Mouse (Mus musculus): Measurements from ENCODE around the gene Hlf. TPM values are rescaled to one million over a fixed set of nuclear protein-coding genes. Genes with fewer than 3 reads are reported as not detected.

Gene Hlf
- 1.8 and 2.1 TPM in 2 replicates for polyA plus RNA-seq (2015; fragmentation: Nextera tagmentation; extraction: Ambion mirVana)

DNA sequence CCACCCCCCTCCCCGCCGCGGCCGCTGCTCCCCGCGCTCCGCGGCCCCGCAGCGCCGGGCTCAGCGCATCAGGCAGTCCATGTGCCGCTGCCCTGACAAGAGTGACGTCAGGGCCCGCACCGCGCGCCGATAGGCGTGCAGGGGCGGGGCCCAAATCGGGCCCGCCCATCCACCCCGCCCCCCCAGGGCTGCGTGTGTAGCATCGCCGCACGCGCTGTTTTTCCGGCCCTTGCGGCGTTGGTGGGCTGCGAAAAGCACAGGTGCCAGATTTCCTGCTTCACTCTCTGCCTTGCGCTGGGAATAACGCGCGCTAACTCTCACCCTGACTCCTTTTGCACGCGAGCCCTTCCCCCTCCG, at the start of gene Hlf:
Gene Hlf (minus strand): TSS at position 79 of the 357 bp plus-strand sequence.
- H3K27me3 ChIP-seq (replicated peaks; ENCODE audit: insufficient read depth, low read length), result peaks cover 9% of the 10 kb centered on the region; the same call in 1 of the 2 replicates
- ATAC-seq (peak; percentile 99), DNase-seq (ENCODE audit: low spot score) (peak; percentile 86)
- WGBS, result 0% methylated on average over 23 of the region's 40 CpGs
- H3K27ac ChIP-seq (ENCODE audit: low read length), result no peak within 1 kb of the TSS
- H3K4me1 ChIP-seq (ENCODE audit: insufficient read depth, low read depth, low read length), result peaks cover 15% of the 10 kb centered on the region; the same call in 1 of the 2 replicates
- H3K36me3 ChIP-seq (ENCODE audit: insufficient read depth, low read length), result no peaks in the 10 kb centered on the region
- H3K9ac ChIP-seq (replicated peaks; ENCODE audit: low read depth), result peak within 1 kb of the TSS; percentile 26; the same call in 1 of the 2 replicates
- no peaks in the 10 kb centered on the region for H3K9me3 ChIP-seq (ENCODE audit: low read length)
- peak within 1 kb of the TSS; percentile 82 for H3K4me2 ChIP-seq (replicated peaks; ENCODE audit: low read depth, low read length)
- H3K4me3 ChIP-seq (ENCODE audit: low read depth, low read length), result peak within 1 kb of the TSS; percentile 43
- TF ChIP-seq EP300 (IDR thresholded peaks at IDR 0.05), result no peak

DNA sequence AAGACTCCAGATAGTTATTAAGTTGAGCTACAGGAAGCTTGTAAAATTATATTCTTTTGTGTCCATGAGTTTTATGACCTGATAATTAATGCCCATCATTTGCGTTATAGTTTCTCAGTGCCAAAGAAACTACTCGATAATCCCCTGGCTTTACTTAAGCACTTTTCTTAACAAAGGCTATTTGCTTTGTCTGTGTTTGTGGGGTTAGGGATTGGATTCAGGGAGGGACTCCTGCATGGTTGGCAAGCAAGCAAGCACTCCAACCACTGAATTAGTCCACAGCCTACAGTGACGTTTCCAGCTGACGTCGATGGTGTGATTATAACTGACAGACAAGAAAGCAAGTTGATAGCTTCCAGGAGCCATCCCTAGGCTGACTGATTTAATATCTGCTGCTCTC, 48.1 kb upstream of the Hlf start:
- Histone ChIP-seq H3K36me3 (ENCODE audit: insufficient read depth, low read length) (no peaks in the 10 kb centered on the region), H3K4me2 (replicated peaks; ENCODE audit: low read depth, low read length) (no peak overlapping the region), H3K4me3 (ENCODE audit: low read depth, low read length) (no peak overlapping the region), H3K9ac (replicated peaks; ENCODE audit: low read depth) (no peak overlapping the region), H3K27me3 (replicated peaks; ENCODE audit: insufficient read depth, low read length) (no peaks in the 10 kb centered on the region), H3K27ac (ENCODE audit: low read length) (no peak overlapping the region), H3K4me1 (ENCODE audit: insufficient read depth, low read depth, low read length) (no peaks in the 10 kb centered on the region), H3K9me3 (ENCODE audit: low read length) (no peaks in the 10 kb centered on the region)
- no peak for ATAC-seq
- DNase-seq (ENCODE audit: low spot score), result no peak
- 51% methylated on average over 5 of the region's 5 CpGs for WGBS
- TF ChIP-seq EP300 (IDR thresholded peaks at IDR 0.05) (no peak), CTCF (IDR thresholded peaks at IDR 0.05) (no peak)

DNA sequence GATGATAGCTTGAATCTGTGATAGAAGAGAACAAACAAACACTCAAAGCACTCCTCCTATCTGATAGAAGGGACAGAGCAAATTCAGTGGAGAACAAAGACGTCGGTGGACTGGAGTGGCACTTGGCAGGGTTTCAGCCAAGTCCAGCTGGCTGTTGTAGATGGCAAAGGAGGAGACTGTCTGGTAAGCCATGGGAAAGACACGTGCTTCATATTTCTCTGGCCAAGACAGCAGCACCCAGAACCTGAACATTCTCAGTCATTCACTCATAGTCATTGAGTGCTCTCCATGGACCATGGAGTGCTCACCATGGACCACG, 34.5 kb upstream of the Hlf start:
- Histone ChIP-seq H3K4me3 (ENCODE audit: low read depth, low read length) (no peak overlapping the region), H3K27ac (ENCODE audit: low read length) (no peak overlapping the region), H3K36me3 (ENCODE audit: insufficient read depth, low read length) (no peaks in the 10 kb centered on the region), H3K4me2 (replicated peaks; ENCODE audit: low read depth, low read length) (no peak overlapping the region), H3K27me3 (replicated peaks; ENCODE audit: insufficient read depth, low read length) (no peaks in the 10 kb centered on the region), H3K9me3 (ENCODE audit: low read length) (no peaks in the 10 kb centered on the region), H3K4me1 (ENCODE audit: insufficient read depth, low read depth, low read length) (no peaks in the 10 kb centered on the region), H3K9ac (replicated peaks; ENCODE audit: low read depth) (no peak overlapping the region)
- 42% methylated on average over 4 of the region's 4 CpGs for WGBS
- no peak for TF ChIP-seq CTCF (IDR thresholded peaks at IDR 0.05)
- no peak for TF ChIP-seq EP300 (IDR thresholded peaks at IDR 0.05)
- ATAC-seq (no peak), DNase-seq (ENCODE audit: low spot score) (no peak)

DNA sequence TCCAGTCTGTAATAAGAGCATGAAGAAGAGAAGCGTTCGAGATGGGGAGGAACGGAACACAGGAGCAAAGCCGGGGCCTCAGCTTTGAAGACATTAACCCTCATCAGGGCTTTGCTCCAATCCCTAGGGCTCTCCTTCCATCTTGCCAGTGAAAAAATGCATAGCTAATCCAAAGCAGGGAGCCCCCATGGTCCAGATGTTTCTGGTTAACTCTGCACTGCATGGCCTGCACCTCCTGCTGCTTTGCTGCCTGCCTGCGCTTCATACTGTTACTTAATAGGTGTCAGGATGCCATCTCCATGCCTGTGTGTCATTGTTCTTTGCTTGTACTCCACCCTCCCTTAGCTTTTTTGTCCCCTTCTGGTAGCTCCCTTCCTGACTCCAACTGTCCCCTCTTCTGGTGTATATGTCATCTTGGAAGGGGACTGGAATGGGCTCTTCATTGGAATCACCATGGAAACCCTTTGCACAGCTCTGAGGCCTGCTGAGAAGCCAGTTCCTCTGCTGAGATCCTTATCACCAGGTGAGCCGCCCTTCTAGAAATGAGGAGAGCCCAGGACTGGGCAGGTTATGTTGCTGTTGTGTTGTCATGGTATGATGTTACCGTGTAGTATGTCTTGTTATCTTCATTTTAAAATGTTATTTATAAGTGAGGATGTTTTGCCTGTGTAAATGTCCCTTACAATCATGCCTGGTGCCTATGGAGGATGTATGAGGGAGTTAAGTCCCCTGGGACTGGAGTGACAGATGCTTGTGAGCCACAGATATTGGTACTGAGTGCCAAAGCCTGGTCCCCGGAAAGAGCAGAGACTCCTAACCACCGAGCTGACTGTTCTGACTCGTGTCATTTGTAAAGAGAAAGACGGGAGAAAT, 33.9 kb upstream of the Hlf start:
- no peaks in the 10 kb centered on the region for H3K9me3 ChIP-seq (ENCODE audit: low read length)
- no peak for DNase-seq (ENCODE audit: low spot score)
- 59% methylated on average over 11 of the region's 11 CpGs for WGBS
- H3K27me3 ChIP-seq (replicated peaks; ENCODE audit: insufficient read depth, low read length), result no peaks in the 10 kb centered on the region
- H3K4me1 ChIP-seq (ENCODE audit: insufficient read depth, low read depth, low read length), result no peaks in the 10 kb centered on the region
- ATAC-seq, result no peak
- H3K36me3 ChIP-seq (ENCODE audit: insufficient read depth, low read length), result no peaks in the 10 kb centered on the region
- no peak overlapping the region for H3K4me2 ChIP-seq (replicated peaks; ENCODE audit: low read depth, low read length)
- no peak overlapping the region for H3K9ac ChIP-seq (replicated peaks; ENCODE audit: low read depth)
- TF ChIP-seq CTCF (IDR thresholded peaks at IDR 0.05) (no peak), EP300 (IDR thresholded peaks at IDR 0.05) (no peak)
- no peak overlapping the region for H3K4me3 ChIP-seq (ENCODE audit: low read depth, low read length)
- H3K27ac ChIP-seq (ENCODE audit: low read length), result no peak overlapping the region

DNA sequence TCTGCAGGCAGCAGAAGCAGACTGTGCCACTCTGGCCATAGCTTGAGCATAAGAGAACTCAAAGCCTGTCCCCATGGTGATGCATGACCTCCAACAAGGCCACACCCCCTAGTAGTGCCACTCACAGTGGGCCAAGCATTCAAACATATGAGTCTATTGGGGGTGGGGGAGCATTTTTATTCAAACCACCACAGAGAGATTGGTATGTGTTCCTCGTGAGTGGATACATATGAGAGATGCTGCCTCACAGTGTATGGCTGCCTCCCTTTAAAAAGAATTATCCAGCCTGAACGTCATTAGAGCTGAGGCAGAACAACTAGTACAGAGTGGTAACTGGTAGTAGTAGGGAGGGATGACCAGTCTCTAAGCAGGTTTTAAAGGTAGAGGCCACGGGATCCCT, 33.2 kb upstream of the Hlf start:
- Histone ChIP-seq H3K27ac (ENCODE audit: low read length) (no peak overlapping the region), H3K9ac (replicated peaks; ENCODE audit: low read depth) (no peak overlapping the region), H3K4me1 (ENCODE audit: insufficient read depth, low read depth, low read length) (no peaks in the 10 kb centered on the region), H3K9me3 (ENCODE audit: low read length) (no peaks in the 10 kb centered on the region), H3K4me2 (replicated peaks; ENCODE audit: low read depth, low read length) (no peak overlapping the region), H3K4me3 (ENCODE audit: low read depth, low read length) (no peak overlapping the region), H3K36me3 (ENCODE audit: insufficient read depth, low read length) (no peaks in the 10 kb centered on the region), H3K27me3 (replicated peaks; ENCODE audit: insufficient read depth, low read length) (no peaks in the 10 kb centered on the region)
- no peak for TF ChIP-seq EP300 (IDR thresholded peaks at IDR 0.05)
- ATAC-seq, result no peak
- DNase-seq (ENCODE audit: low spot score), result no peak
- WGBS, result 68% methylated on average over 3 of the region's 3 CpGs

DNA sequence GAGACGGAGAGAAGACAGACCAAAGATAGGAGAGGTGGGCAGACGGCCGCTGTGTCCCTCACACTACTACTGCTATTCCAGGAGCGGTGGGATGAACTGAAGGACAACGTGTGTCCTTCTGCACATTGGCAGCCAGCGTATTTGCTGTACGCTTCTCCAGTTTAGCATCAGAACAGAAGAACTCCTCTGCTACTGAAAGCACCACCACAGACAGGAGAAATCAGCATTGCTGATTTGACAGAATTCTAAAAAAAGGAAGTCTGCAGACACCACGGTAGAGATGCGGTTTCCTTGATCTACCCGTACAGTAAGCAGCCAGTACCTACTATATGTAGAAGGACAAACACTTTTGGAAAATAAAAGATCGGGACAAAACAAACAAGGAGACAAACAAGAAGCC, 29.0 kb upstream of the Hlf start:
- Histone ChIP-seq H3K9me3 (ENCODE audit: low read length) (no peaks in the 10 kb centered on the region), H3K4me3 (ENCODE audit: low read depth, low read length) (no peak overlapping the region), H3K4me1 (ENCODE audit: insufficient read depth, low read depth, low read length) (no peaks in the 10 kb centered on the region), H3K36me3 (ENCODE audit: insufficient read depth, low read length) (no peaks in the 10 kb centered on the region), H3K27me3 (replicated peaks; ENCODE audit: insufficient read depth, low read length) (no peaks in the 10 kb centered on the region), H3K9ac (replicated peaks; ENCODE audit: low read depth) (no peak overlapping the region), H3K27ac (ENCODE audit: low read length) (no peak overlapping the region), H3K4me2 (replicated peaks; ENCODE audit: low read depth, low read length) (no peak overlapping the region)
- TF ChIP-seq CTCF (IDR thresholded peaks at IDR 0.05), result no peak
- no peak for TF ChIP-seq EP300 (IDR thresholded peaks at IDR 0.05)
- WGBS, result 88% methylated on average over 11 of the region's 11 CpGs
- no peak for ATAC-seq
- no peak for DNase-seq (ENCODE audit: low spot score)

Measured in lung, postnatal 0 days (tissue).